Mouse (Mus musculus) activated CD4-positive, CD25-positive, alpha-beta regulatory T cell, adult 4 months (primary cell): Measurements from ENCODE around the gene Olfr1324. TPM values are rescaled to one million over a fixed set of nuclear protein-coding genes. Genes with fewer than 3 reads are reported as not detected.
"Not testable (repeated sequence)": the region's sequence is repeated elsewhere in the genome, so short reads cannot be mapped to it uniquely, and the experiment has no call there.

Experiments
- ATAC-seq: one replicate; pipeline ENCODE4 v1.8.0; 2017
- polyA plus RNA-seq, 2 experiments: library from polyadenylated mRNA; unstranded; fragments of 100-300 nt; shearing (Covaris generic); gene quantifications; one replicate each; pipeline ENCODE4 v1.2.1; 2017

Gene Olfr1324
- not detected for polyA plus RNA-seq

GRCm38 (mm10) chrX:50428398-50428797, at the start of gene Olfr1324:
TSS of gene Olfr1324 (minus strand) at chrX:50428498.
- ATAC-seq: no peak

DNA sequence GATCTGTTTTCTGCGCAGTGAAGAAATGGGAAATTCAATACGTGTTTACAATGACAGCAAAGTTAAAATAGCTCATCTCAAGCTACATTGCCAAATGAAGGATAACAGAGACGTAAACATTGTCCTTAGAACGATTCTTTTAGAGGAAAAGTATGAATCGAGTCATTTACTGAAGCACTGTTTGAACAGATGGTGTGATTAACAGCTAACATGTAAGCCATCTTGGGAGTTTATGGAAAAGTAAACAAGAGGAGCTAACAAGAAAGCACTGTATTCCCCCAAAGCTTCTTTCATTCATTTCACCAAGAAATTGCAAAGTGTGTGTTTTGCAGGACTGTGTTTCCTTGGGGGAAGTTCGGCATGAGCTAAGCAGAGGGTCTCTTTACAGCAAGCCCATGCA, 42.0 kb upstream of the Olfr1324 start:
- not testable (repeated sequence) for ATAC-seq

GRCm38 (mm10) chrX:50456136-50456535, 27.8 kb upstream of the Olfr1324 start:
- ATAC-seq: no peak

DNA sequence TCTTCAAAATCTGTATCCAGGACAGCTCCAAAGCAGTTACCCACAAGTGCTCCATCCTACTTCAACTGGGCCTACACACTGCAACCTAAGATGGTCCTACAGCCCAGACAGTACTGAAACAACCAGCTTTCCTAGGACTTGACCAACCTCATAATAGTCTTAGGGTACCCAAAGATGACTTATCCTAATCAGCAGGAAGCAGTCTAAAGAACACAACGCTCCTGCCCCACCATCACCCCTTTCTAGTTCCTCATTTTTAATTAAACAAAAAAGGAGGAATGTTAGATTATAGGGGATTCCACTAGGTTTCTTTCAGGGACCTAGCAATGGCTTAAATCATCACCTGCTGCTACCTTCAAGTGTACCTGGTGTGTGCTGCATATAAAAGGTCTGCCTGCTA, 15.1 kb upstream of the Olfr1324 start:
- ATAC-seq: no peak

DNA sequence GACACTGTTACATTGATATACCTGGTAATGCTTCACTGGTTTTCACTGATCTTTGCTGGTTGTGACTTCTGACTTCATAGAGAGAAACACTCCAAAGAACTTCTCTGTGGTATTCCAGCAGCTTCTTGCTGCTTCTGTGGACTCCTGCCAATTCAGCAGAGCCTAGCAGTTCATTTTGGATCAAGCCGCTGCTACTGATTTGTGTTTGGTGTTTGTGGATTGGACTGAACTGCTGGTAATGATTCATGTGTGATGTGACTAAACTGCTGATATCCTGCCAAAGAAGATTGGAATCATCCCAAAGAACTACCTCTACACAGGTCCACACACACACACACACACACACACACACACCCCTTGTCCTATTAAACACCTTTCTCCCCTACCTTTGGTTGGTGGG, 14.4 kb upstream of the Olfr1324 start:
- no peak for ATAC-seq

DNA sequence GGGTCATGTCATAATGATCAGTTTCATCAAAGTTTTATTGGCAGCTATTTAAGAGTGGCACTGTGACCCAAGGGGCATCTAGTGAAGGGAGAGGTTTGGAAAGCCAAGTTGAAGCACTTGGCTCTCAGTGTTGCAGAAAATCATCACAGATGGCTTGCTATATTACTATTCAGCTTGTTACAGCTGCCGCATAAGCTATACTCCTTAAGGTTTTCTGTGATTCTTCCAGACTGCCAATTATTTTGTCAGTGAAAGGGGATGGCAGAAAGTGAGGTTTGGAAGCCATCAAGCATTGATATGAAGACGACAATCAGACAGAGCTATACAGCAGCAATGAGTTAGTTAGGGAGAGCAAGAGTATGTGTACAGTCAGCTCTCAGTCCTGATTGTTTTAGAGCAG, 4.2 kb upstream of the Olfr1324 start:
- ATAC-seq: no peak

DNA sequence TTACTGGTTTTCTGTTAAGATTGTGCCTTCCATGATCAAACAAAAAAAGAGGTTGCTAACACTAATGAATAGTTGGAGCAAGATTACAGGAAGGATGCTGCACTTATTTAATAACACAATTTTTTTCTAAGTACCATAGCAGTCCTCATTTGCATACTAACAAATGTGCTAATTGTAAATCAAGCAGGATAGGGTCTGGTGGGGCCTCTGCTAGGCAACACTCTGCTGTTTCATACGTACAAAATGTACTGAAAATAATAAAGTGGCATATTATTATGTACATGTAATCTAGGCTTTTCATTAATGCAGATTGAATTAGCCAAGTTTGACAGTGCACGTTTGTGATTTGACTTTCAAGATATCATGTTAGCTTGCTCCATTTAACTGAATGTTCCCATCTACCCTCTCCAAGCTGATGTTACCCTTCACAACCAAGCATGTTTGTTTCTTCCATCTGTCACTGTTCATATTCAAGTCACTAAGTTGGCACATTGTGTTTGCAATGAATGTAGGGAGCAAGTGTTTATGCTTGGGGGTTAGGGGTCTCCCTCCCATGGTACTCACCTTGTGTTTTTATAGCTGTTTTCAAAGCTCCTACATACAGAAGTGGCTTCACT, 478 bp downstream of the Olfr1324 start:
- ATAC-seq: no peak

DNA sequence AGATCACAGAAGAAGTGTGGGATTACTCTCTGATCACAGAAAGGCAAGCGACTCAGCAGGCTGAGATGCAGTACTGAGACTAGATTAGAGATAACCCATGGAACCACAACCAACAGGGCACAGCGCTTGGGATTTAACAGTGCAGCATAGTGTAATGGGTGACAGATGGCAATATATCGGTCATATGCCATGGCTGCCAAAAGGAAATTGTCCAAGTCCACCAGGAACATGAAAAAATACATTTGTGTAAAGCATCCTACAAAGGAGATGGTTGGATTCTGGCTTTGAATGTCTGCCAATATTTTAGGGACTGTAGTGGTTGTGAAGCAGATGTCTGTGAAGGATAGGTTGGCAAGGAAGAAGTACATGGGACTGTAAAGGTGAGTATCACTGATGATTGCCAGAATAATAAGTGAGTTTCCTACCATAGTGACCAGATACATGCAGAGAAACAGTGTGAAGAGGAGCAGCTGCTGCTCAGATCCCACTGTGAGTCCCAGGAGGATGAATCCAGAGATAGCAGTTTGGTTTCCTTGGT, 2.3 kb downstream of the Olfr1324 start:
- ATAC-seq: no peak

DNA sequence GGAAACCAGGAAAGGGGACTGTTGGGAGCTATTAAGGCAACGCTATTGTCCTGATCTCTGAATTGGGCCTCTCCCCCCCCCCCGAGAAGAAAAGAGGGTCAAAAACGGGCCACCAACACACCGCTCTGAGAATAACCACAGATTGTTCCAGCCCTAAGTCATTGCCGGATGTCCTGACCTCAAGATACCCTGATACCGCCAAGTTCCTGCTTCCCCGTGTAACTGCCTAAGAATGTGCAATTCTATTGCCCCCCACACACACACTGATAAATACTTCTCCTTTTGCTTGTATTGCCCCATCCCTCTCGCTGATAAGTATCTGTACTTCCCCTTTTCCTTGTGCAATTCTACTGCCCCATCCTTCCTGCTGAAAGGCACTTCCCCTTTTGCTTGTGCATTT, 17.9 kb downstream of the Olfr1324 start:
- not testable (repeated sequence) for ATAC-seq

- not testable (repeated sequence) for ATAC-seq
These were observed 37.7 kb downstream of the Olfr1324 start for GRCm38 (mm10) chrX:50390616-50391015.

GRCm38 (mm10) chrX:50374978-50375377, 53.3 kb downstream of the Olfr1324 start:
- no peak for ATAC-seq
